Mouse (Mus musculus) natural killer cell, adult 2 months (primary cell): ENCODE measurements around the gene Kctd4.

Source experiments
- DNase-seq, 2 experiments: peaks; one replicate each; pipeline ENCODE4 v3.0.0; 2022; ENCODE audit warnings: low spot score in 2 of 2

Kctd4 gene

GRCm38 (mm10) chr14:75990936-75991335 is 36.1 kb downstream of the Kctd4 start:
- no peak for DNase-seq

DNA sequence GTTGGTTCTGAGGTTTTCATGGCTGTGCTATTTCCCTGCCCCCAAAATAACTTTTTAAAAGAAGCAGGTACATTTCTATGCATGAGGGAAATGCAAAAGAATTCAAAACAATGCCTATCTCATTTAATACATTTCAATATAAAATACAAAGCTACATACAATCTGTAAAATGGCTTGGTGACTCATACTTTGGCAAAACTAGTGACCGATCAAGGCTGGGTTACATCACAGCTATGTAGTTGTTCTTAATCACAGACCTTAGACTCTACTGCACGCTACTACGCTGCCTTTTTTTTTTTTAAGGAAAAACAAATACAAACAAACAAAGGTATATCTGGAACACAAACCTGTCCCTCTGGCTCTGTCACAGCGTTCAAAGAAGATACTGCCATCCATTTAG is 37.6 kb downstream of the Kctd4 start:
- no peak for DNase-seq

- DNase-seq, result no peak
These were observed 43.3 kb downstream of the Kctd4 start for GRCm38 (mm10) chr14:75998082-75998481.

DNA sequence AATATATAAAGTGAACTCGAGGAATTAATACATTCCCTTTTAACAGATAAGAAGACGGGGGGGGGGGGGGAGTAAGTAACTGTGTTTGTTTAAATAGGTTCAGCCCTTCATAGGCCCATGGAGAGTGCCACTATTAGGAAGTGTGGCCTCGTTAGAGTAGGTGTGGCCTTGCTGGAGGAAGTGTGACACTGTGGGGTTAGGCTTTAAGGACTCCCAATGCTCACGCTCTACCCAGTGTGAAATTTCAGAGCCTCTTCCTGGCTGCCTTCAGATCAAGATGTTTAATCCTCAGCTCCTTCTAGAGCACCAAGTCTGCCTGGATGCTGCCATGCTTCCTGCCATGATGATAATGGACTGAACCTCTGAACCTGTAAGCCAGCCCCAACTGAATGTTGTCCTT is 47.0 kb downstream of the Kctd4 start:
- DNase-seq, result no peak

DNA sequence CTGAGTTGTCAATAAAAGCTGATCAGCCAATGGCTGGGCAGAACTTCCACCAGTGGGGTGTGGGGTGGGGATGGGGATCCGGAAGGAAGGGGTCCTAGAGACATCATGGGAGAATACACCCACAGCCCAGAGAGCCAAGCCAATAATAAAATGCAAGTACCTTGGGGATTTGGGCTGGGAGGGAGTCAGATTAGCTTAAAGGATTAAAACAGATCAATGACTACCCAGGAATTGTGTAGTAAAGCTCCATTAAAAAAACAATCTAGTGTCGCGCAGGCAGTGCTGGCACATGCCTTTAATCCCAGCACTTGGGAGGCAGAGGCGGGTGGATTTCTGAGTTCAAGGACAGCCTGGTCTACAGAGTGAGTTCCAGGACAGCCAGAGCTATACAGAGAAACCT is 50.2 kb downstream of the Kctd4 start:
- no peak for DNase-seq

- DNase-seq, result no peak
These were observed 53.4 kb downstream of the Kctd4 start for GRCm38 (mm10) chr14:76008174-76008573.

DNA sequence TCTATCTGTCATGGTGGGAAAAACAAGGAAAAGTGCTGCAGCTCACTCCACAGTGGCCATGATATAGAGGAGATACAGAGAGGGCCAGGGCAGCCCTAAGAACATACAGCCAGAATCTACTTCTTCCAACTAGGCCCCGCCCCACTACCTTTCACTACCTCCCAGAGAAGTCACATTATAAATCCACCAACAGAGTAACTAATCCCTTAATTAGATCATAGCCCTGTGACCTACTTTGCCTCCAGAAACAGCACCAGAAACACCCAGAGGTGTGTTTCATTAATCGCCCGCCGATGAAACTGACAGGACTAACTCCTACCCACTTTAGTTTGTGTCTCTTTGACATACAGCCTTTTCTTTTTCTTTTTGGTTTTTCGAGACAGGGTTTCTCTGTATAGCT is 54.4 kb downstream of the Kctd4 start:
- DNase-seq, result no peak

DNA sequence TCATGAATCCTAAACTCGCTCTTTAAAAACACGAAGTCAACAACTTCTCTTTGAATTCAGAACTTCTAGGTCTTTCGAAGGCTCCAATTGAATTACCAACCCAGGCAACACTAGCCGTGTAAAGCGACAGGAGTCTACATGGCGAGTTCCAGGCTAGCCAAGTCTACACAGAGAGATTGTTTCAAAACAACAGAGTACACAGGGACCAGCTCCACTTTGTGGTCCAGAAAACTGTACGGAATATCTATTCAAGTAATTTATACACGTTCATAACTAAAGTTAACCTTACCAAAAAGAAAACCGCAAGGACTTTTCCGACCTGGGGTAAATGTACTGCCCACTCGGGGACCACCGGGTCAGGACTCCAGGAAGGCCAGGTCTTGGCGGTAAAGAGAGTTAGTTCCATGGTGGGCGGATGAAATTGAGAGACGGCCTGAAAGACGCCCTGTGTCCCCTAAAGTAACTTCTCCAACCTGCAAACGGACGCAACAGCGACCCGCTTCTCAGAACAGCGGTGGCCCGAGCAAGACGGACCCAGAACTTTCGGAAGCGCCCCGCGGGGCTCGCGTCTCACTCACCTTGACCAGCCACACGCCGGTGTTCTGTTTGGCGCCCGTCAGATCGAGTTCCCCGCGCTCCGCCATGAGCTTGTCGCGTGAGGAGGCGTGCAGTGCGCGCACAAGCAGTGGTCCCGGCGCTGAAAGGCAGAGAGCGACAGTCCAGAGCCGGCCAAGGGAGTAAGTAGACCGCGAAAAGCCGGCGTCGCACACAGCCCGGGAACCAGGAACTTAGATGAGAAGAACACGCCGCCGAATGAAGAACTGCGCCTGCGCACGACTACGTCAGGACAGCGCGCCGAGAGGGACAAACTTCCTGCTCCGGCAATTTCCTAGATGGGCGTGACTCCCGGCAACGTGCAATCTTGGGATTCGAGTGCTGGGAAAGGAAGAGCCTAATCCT is 55.6 kb downstream of the Kctd4 start, which contains the start of gene Gtf2f2:
Gtf2f2 (minus strand) TSS at position 764 of the 960 bp plus-strand sequence.
- DNase-seq, result peak; percentile 85 to 89

DNA sequence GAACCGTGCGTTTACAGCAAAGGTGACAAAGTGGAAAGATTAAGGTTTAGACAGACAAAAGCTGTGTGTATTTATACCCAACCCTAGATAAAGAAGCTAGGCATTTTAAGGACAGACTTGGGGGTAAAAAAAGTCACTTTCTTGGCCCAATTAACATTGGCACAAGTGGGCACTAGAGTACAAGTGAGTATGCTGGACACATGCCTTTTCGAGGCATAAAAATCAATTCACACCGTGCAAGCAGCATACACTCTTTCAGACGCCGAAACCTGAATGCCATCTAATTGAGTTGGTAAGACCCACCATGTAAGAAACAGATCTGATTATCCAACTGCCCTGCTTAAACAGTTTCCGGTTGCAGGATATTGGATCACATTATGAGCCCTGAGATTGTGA is 56.3 kb downstream of the Kctd4 start:
- no peak for DNase-seq

- no peak for DNase-seq
These were observed 59.5 kb downstream of the Kctd4 start for GRCm38 (mm10) chr14:76014331-76014730.
